Mouse (Mus musculus): ENCODE measurements around the gene Pafah1b1. TPM values are rescaled to one million over a fixed set of nuclear protein-coding genes. Genes with fewer than 3 reads are reported as not detected.

Pafah1b1 gene
- polyA plus RNA-seq, 1 experiment = 190 TPM

DNA sequence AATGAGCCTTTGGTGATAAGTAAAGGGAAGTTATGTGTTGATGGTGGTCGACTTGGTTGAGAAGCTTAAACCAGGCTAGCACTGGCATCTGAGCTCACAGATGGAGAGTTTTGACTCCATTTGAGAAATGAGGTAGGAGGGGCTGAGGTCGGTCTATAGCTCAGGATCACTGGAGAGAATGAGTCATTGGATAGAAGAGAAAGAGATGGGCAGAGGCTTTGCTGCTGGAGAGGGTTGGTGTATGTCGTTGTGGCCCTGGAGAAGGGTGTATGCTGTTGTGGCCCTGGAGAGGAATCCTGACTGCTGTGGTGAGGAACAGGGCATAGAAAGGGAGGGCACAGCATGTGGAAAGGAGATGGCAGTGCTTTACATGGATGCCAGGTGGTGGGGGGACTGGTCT, 68.5 kb downstream of the Pafah1b1 start:
- Histone ChIP-seq H3K4me1 (ENCODE audit: control insufficient read depth, insufficient read depth, low read length) (peaks cover 19% of the 10 kb centered on the region), H3K27me3 (ENCODE audit: control insufficient read depth, insufficient read depth, low read length) (no peaks in the 10 kb centered on the region), H3K27ac (ENCODE audit: insufficient read depth, low read length) (no peak overlapping the region), H3K4me3 (replicated peaks; ENCODE audit: insufficient read depth, low read depth, low read length) (no peak overlapping the region)
- no peak for TF ChIP-seq CTCF (IDR thresholded peaks at IDR 0.05; ENCODE audit: borderline replicate concordance, insufficient read depth, low read depth, low read length)
- DNase-seq = no peak
- WGBS = 48% methylated on average over 3 of the region's 3 CpGs

- H3K27ac ChIP-seq (ENCODE audit: insufficient read depth, low read length) = peak overlapping the region; percentile 68
- H3K4me3 ChIP-seq (replicated peaks; ENCODE audit: insufficient read depth, low read depth, low read length) = no peak overlapping the region
- peaks cover 23% of the 10 kb centered on the region for H3K4me1 ChIP-seq (ENCODE audit: control insufficient read depth, insufficient read depth, low read length)
- no peak for DNase-seq
- WGBS = 34% methylated on average over 6 of the region's 6 CpGs
- no peak for TF ChIP-seq CTCF (IDR thresholded peaks at IDR 0.05; ENCODE audit: borderline replicate concordance, insufficient read depth, low read depth, low read length)
- no peak for TF ChIP-seq POLR2A (IDR thresholded peaks at IDR 0.05; ENCODE audit: borderline replicate concordance, insufficient read depth, low read length)
- no peaks in the 10 kb centered on the region for H3K27me3 ChIP-seq (ENCODE audit: control insufficient read depth, insufficient read depth, low read length)
Measured at GRCm38 (mm10) chr11:74653385-74653784, 71.1 kb downstream of the Pafah1b1 start.

DNA sequence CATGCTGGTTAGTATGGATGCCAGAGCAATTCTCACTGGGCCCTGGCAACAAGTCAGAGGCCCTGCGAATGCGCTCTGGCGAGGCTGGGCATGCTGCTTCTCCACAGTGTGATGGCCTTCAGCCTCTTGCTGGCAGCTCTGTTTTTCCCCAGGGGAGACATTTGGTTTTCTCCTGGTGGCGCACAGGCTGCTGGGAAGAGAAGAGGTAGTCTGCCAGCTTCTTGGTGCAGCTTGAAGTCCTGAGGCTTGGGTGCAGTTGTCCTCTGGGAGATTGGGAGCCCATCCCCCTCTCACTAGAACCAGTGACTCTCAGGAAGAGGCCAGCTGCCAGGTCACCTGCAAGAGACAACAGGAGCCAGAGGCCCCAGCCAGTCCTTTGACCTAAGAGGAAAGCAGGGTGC, 71.7 kb downstream of the Pafah1b1 start:
- no peak for TF ChIP-seq CTCF (IDR thresholded peaks at IDR 0.05; ENCODE audit: borderline replicate concordance, insufficient read depth, low read depth, low read length)
- TF ChIP-seq POLR2A (IDR thresholded peaks at IDR 0.05; ENCODE audit: borderline replicate concordance, insufficient read depth, low read length) = no peak
- WGBS = 1% methylated on average over 4 of the region's 4 CpGs
- Histone ChIP-seq H3K27me3 (ENCODE audit: control insufficient read depth, insufficient read depth, low read length) (no peaks in the 10 kb centered on the region), H3K4me3 (replicated peaks; ENCODE audit: insufficient read depth, low read depth, low read length) (peak overlapping the region; percentile 2), H3K4me1 (ENCODE audit: control insufficient read depth, insufficient read depth, low read length) (peaks cover 23% of the 10 kb centered on the region), H3K27ac (ENCODE audit: insufficient read depth, low read length) (peak overlapping the region; percentile 68)
- peak; percentile 56 to 67 for DNase-seq

DNA sequence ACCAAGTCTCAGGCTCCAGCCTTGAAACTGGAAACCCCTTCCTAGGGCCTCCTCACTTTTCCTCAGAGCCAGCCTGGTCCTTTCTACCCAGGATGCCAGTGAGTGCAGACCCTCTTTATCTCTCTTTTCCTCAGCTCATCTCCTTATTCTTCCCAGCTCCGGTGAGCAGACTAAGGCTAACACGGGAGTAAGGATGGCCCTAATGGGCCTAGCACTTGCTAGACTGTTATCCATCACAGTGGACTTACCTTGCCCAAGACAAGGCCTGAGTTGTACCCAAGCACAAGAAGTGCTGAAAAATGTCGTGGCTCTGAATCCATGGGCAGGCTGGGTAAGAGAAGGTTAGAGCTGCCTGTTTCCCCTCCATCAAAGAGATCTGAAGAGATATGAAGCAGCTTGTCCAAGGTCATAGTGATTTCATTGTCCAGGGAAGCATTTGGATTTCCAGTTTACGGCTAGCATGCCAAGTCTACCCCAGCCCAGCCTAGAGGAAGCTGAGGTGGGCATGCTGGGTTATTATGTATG, 73.8 kb downstream of the Pafah1b1 start:
- Histone ChIP-seq H3K4me3 (replicated peaks; ENCODE audit: insufficient read depth, low read depth, low read length) (peak overlapping the region; percentile 59), H3K4me1 (ENCODE audit: control insufficient read depth, insufficient read depth, low read length) (peaks cover 19% of the 10 kb centered on the region), H3K27me3 (ENCODE audit: control insufficient read depth, insufficient read depth, low read length) (no peaks in the 10 kb centered on the region), H3K27ac (ENCODE audit: insufficient read depth, low read length) (no peak overlapping the region)
- DNase-seq = no peak
- no peak for TF ChIP-seq POLR2A (IDR thresholded peaks at IDR 0.05; ENCODE audit: borderline replicate concordance, insufficient read depth, low read length)
- 33% methylated on average over 4 of the region's 4 CpGs for WGBS

- peak overlapping the region; percentile 27 for H3K27ac ChIP-seq (ENCODE audit: insufficient read depth, low read length)
- H3K27me3 ChIP-seq (ENCODE audit: control insufficient read depth, insufficient read depth, low read length) = no peaks in the 10 kb centered on the region
- DNase-seq = no peak
- H3K4me3 ChIP-seq (replicated peaks; ENCODE audit: insufficient read depth, low read depth, low read length) = peak overlapping the region; percentile 59
- H3K4me1 ChIP-seq (ENCODE audit: control insufficient read depth, insufficient read depth, low read length) = peaks cover 19% of the 10 kb centered on the region
- under 1% methylated on average over 50 of the region's 53 CpGs for WGBS
- TF ChIP-seq POLR2A (IDR thresholded peaks at IDR 0.05; ENCODE audit: borderline replicate concordance, insufficient read depth, low read length) = no peak
- TF ChIP-seq CTCF (IDR thresholded peaks at IDR 0.05; ENCODE audit: borderline replicate concordance, insufficient read depth, low read depth, low read length) = no peak
Measured at GRCm38 (mm10) chr11:74649647-74650551, 74.6 kb downstream of the Pafah1b1 start.

- peak; percentile 98 to 99 for DNase-seq
- no peak for TF ChIP-seq CTCF (IDR thresholded peaks at IDR 0.05; ENCODE audit: borderline replicate concordance, insufficient read depth, low read depth, low read length)
- TF ChIP-seq POLR2A (IDR thresholded peaks at IDR 0.05; ENCODE audit: borderline replicate concordance, insufficient read depth, low read length) = peak; percentile 54; the same call in 1 of the 2 replicates
- no peaks in the 10 kb centered on the region for H3K27me3 ChIP-seq (ENCODE audit: control insufficient read depth, insufficient read depth, low read length)
- WGBS = under 1% methylated on average over 58 of the region's 58 CpGs
- peak within 1 kb of the TSS; percentile 59 for H3K4me3 ChIP-seq (replicated peaks; ENCODE audit: insufficient read depth, low read depth, low read length)
- H3K4me1 ChIP-seq (ENCODE audit: control insufficient read depth, insufficient read depth, low read length) = peaks cover 19% of the 10 kb centered on the region
- peak within 1 kb of the TSS; percentile 68 for H3K27ac ChIP-seq (ENCODE audit: insufficient read depth, low read length)
Measured at GRCm38 (mm10) chr11:74649095-74649646, 75.3 kb downstream of the Pafah1b1 start, which contains the start of gene Cluh. Gene Cluh, plus strand, starts transcription at chr11:74649495.

DNA sequence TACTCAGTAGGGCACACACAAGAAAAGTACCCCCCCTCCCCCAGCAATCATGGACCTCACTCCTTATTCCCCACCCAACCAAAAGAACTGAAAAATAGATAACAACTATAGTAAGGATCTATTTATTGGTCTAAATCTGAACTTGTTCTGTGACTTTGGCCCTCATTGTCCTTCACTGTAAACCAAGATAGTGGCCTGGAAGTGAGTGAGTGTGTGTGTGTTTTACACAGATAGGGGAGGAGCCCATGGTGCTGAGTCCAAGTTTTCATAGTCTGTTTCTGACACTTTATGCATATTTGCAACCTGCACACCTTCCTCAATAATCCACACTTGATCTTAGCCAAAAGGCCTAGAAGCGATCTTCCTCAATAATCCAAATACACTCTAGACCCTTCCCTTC, 75.8 kb downstream of the Pafah1b1 start:
- peak overlapping the region; percentile 68 for H3K27ac ChIP-seq (ENCODE audit: insufficient read depth, low read length)
- H3K4me3 ChIP-seq (replicated peaks; ENCODE audit: insufficient read depth, low read depth, low read length) = peak overlapping the region; percentile 59
- WGBS = 10% methylated on average over 1 of the region's 1 CpGs
- H3K4me1 ChIP-seq (ENCODE audit: control insufficient read depth, insufficient read depth, low read length) = peaks cover 18% of the 10 kb centered on the region
- H3K27me3 ChIP-seq (ENCODE audit: control insufficient read depth, insufficient read depth, low read length) = no peaks in the 10 kb centered on the region
- TF ChIP-seq CTCF (IDR thresholded peaks at IDR 0.05; ENCODE audit: borderline replicate concordance, insufficient read depth, low read depth, low read length) (no peak), POLR2A (IDR thresholded peaks at IDR 0.05; ENCODE audit: borderline replicate concordance, insufficient read depth, low read length) (no peak)
- no peak for DNase-seq

Data from cerebellum, adult 2 months (tissue).